Mouse (Mus musculus) spleen, postnatal 10 days (tissue): ENCODE data around the gene Cxcl10.
"Not testable (repeated sequence)": the region's sequence is repeated elsewhere in the genome, so short reads cannot be mapped to it uniquely, and the experiment has no call there.

ENCODE experiments used
- DNase-seq, 2 experiments: peaks; one replicate each; pipeline ENCODE4 v3.0.0; 2021 to 2022; ENCODE audit warnings: low spot score in 2 of 2

Cxcl10 gene

GRCm38 (mm10) chr5:92369151-92369994 lies 20.7 kb upstream of the Cxcl10 start:
- DNase-seq = peak in 1 of 2 experiments; percentile 43

- no peak for DNase-seq
Measured at GRCm38 (mm10) chr5:92368392-92368791, 19.7 kb upstream of the Cxcl10 start.

GRCm38 (mm10) chr5:92366565-92366964 lies 17.9 kb upstream of the Cxcl10 start:
- DNase-seq = no peak

GRCm38 (mm10) chr5:92365146-92365705 lies 16.5 kb upstream of the Cxcl10 start:
- no peak for DNase-seq

- DNase-seq = no peak
Measured at GRCm38 (mm10) chr5:92364011-92364410, 15.3 kb upstream of the Cxcl10 start.

- DNase-seq = no peak
Measured at GRCm38 (mm10) chr5:92363179-92363578, 14.5 kb upstream of the Cxcl10 start.

- no peak for DNase-seq
Measured at GRCm38 (mm10) chr5:92358767-92359455, 10.2 kb upstream of the Cxcl10 start.

GRCm38 (mm10) chr5:92358033-92358432 lies 9.3 kb upstream of the Cxcl10 start:
- no peak for DNase-seq

GRCm38 (mm10) chr5:92353517-92353916 lies 4.8 kb upstream of the Cxcl10 start:
- DNase-seq = peak; percentile 35 to 59

GRCm38 (mm10) chr5:92352716-92353115 lies 4.0 kb upstream of the Cxcl10 start:
- DNase-seq = not testable (repeated sequence)

GRCm38 (mm10) chr5:92349731-92350130 lies 1.0 kb upstream of the Cxcl10 start:
- DNase-seq = no peak

- no peak for DNase-seq
Measured at GRCm38 (mm10) chr5:92345006-92345405, 3.7 kb downstream of the Cxcl10 start.

- DNase-seq = no peak
Measured at GRCm38 (mm10) chr5:92340606-92341005, 8.1 kb downstream of the Cxcl10 start.

- no peak for DNase-seq
Measured at GRCm38 (mm10) chr5:92336743-92337142, 11.9 kb downstream of the Cxcl10 start.

GRCm38 (mm10) chr5:92332359-92332840 lies 16.3 kb downstream of the Cxcl10 start:
- DNase-seq = no peak

GRCm38 (mm10) chr5:92331635-92332338 lies 16.9 kb downstream of the Cxcl10 start, which contains the start of gene Art3:
Gene Art3, plus strand, starts transcription at chr5:92331827.
- no peak for DNase-seq

GRCm38 (mm10) chr5:92331122-92331521 lies 17.6 kb downstream of the Cxcl10 start:
- no peak for DNase-seq

GRCm38 (mm10) chr5:92327929-92328328 lies 20.8 kb downstream of the Cxcl10 start, which contains the start of gene Cxcl9:
Gene Cxcl9, minus strand, starts transcription at chr5:92328079.
- no peak for DNase-seq

- no peak for DNase-seq
Measured at GRCm38 (mm10) chr5:92327367-92327766, 21.3 kb downstream of the Cxcl10 start.

- DNase-seq = no peak
Measured at GRCm38 (mm10) chr5:92323264-92323663, 25.4 kb downstream of the Cxcl10 start.

GRCm38 (mm10) chr5:92322612-92323011 lies 26.1 kb downstream of the Cxcl10 start:
- no peak for DNase-seq
